Mouse (Mus musculus): Measurements from ENCODE around the gene Zfp128.

- TF ChIP-seq CTCF (IDR thresholded peaks at IDR 0.05; ENCODE audit: low read depth) (peak; percentile 72), EP300 (IDR thresholded peaks at IDR 0.05; ENCODE audit: low read depth) (0 out of 2 replicates have a peak, but pooled peaks have one; percentile 56)
Observed at GRCm38 (mm10) chr7:12921705-12922465, 40.9 kb downstream of the Zfp128 start, which contains the start of gene Rps5.

Measured in heart, postnatal 0 days (tissue).